Comparison of ENCODE assay signal across 8 mouse cellular contexts in the genomic region with DNA sequence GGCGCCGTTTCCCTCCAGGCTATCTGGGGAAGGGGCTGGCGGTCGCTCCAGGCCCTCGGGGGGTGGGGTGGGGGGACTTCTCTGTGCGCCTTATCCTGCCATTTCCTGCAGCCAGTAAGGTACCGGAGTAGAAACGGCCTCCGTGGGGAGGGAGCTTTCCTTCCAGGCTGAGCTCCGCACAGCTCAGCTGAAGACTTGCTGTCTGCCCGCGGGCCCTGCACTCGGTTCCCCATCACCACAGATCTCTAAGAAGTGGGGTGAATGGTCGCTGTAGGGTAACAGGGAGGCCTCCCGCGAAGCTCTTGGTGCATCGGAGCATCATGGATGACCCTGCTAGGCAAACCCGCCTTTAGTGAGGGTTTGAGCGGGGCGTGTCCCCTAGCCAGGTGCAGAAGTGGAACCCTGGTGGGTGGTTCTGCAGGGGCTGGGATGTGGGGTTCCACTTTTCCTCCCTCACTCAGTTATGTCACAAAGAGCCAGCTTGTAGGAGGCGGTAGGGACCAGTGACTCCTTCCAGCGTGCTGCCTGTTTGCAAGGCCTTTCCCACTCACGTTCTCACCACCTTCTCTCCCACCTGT. TPM values are rescaled to one million over a fixed set of nuclear protein-coding genes. Genes with fewer than 3 reads are reported as not detected.
DNase-seq lines count a peak whose midpoint lies in the region; ATAC-seq and TF ChIP-seq lines count a peak whose summit lies in the region.

No protein-coding gene starts in this region.

- no peak for TF ChIP-seq POLR2A in cerebellum, adult 2 months (IDR thresholded peaks at IDR 0.05; ENCODE audit: borderline replicate concordance, insufficient read depth, low read length)

- peak overlapping the region; percentile 36 for H3K4me3 ChIP-seq in cerebellum, adult 2 months (replicated peaks; ENCODE audit: insufficient read depth, low read depth, low read length)
- peak overlapping the region; percentile 51 for H3K4me3 ChIP-seq in limb, embryonic 11.5 days (ENCODE audit: low read depth, low read length)

- peak overlapping the region; percentile 96 for H3K4me2 ChIP-seq in limb, embryonic 11.5 days (ENCODE audit: low read depth, severe bottlenecking)

- no peak for TF ChIP-seq CTCF in cerebellum, adult 2 months (IDR thresholded peaks at IDR 0.05; ENCODE audit: borderline replicate concordance, insufficient read depth, low read depth, low read length)

- ATAC-seq in limb, embryonic 11.5 days (ENCODE audit: insufficient number of reproducible peaks, low FRiP score, low TSS enrichment, low read depth): no peak

- WGBS in cerebellum, adult 2 months: 22% methylated on average over 23 of the region's 23 CpGs
- 11% methylated on average over 23 of the region's 23 CpGs for WGBS in limb, embryonic 11.5 days

- H3K9ac ChIP-seq in limb, embryonic 11.5 days (ENCODE audit: low read length): peak overlapping the region; percentile 32; the same call in 1 of the 2 replicates

- no peaks in the 10 kb centered on the region for H3K9me3 ChIP-seq in limb, embryonic 11.5 days (ENCODE audit: control insufficient read depth, low read length)

- H3K27ac ChIP-seq in cerebellum, adult 2 months (ENCODE audit: insufficient read depth, low read length): peak overlapping the region; percentile 33; the same call in 1 of the 2 replicates
- no peak overlapping the region for H3K27ac ChIP-seq in limb, embryonic 11.5 days (replicated peaks; ENCODE audit: low read depth, low read length)

- no peaks in the 10 kb centered on the region; the same call in 1 of the 2 replicates for H3K27me3 ChIP-seq in cerebellum, adult 2 months (ENCODE audit: control insufficient read depth, insufficient read depth, low read length)
- H3K27me3 ChIP-seq in limb, embryonic 11.5 days (ENCODE audit: control insufficient read depth, insufficient read depth, low read length): peaks cover 43% of the 10 kb centered on the region
- H3K27me3 ChIP-seq in splenic B cell, adult 2 months (ENCODE audit: control insufficient read depth, insufficient read depth, low read length, poor library complexity, severe bottlenecking): no peaks in the 10 kb centered on the region

- H3K36me3 ChIP-seq in limb, embryonic 11.5 days (ENCODE audit: control insufficient read depth, insufficient read depth, low read length): no peaks in the 10 kb centered on the region
- no peaks in the 10 kb centered on the region for H3K36me3 ChIP-seq in splenic B cell, adult 2 months (ENCODE audit: control insufficient read depth, insufficient read depth, low read length, poor library complexity, severe bottlenecking)

- H3K4me1 ChIP-seq in cerebellum, adult 2 months (ENCODE audit: control insufficient read depth, insufficient read depth, low read length): no peaks in the 10 kb centered on the region; the same call in 1 of the 2 replicates
- peaks cover 19% of the 10 kb centered on the region for H3K4me1 ChIP-seq in limb, embryonic 11.5 days (ENCODE audit: control insufficient read depth, insufficient read depth, low read length)

- DNase-seq in cerebellum, adult 2 months: no peak
- no peak for DNase-seq in cerebellum, adult 9-11 months
- peak; percentile 57 for DNase-seq in right cerebral cortex, adult 18-20 months
- DNase-seq in right cerebral cortex, postnatal 4 days: no peak
- DNase-seq in limb, embryonic 11.5 days (ENCODE audit: low spot score): no peak
- peak; percentile 61 for DNase-seq in splenic B cell, adult 2 months (ENCODE audit: low read depth, low spot score)
- no peak for DNase-seq in retina, postnatal 1 day
- DNase-seq in gastrocnemius, adult 18-20 months (ENCODE audit: low spot score): no peak

RNA-seq across cellular contexts. Expression of a gene that starts 3.3 kb away (rescaled TPM):
- polyA plus RNA-seq in cerebellum, adult 2 months (2012; rRNA removed): 59.8 and 65.2 TPM in 2 replicates
- 4.1 and 4.6 TPM in 2 replicates for polyA plus RNA-seq in limb, embryonic 11.5 days (2014; fragmentation: Nextera tagmentation; extraction: Ambion mirVana)
- total RNA-seq in gastrocnemius, adult 18-20 months (2021): 1 to 10 TPM; 2.3 to 4.4 TPM

RNA-seq across cellular contexts. Expression of a gene that starts 43.8 kb away (rescaled TPM):
- polyA plus RNA-seq in cerebellum, adult 2 months (2012; rRNA removed): 7.2 and 7.5 TPM in 2 replicates
- polyA plus RNA-seq in limb, embryonic 11.5 days (2014; fragmentation: Nextera tagmentation; extraction: Ambion mirVana): 16.4 and 20.6 TPM in 2 replicates
- 1 to 10 TPM; 3.8 to 4.0 TPM for total RNA-seq in gastrocnemius, adult 18-20 months (2021)

RNA-seq across cellular contexts. Expression of a gene that starts 58.0 kb away (rescaled TPM):
- polyA plus RNA-seq in cerebellum, adult 2 months (2012; rRNA removed): 218 TPM in 2 replicates
- not detected in 2 replicates for polyA plus RNA-seq in limb, embryonic 11.5 days (2014; fragmentation: Nextera tagmentation; extraction: Ambion mirVana)
- not detected for total RNA-seq in gastrocnemius, adult 18-20 months (2021)

Comparison
In these comparisons a context has a peak if more than half of its experiments do, and no peak if none do; other contexts are left out.
1. DNase-seq: peak in right cerebral cortex, adult 18-20 months (single experiment) and splenic B cell, adult 2 months (single experiment); none in cerebellum, adult 2 months (0 of 2), cerebellum, adult 9-11 months (single experiment), right cerebral cortex, postnatal 4 days (single experiment), limb, embryonic 11.5 days (single experiment), retina, postnatal 1 day (single experiment) and gastrocnemius, adult 18-20 months (single experiment).
2. RNA of a gene that starts 3.3 kb away (polyA plus RNA-seq): 59.8 to 65.2 TPM in cerebellum, adult 2 months; 4.1 to 4.6 TPM in limb, embryonic 11.5 days; every median in the first group is over 10 times any median in the second.
3. RNA of a gene that starts 58.0 kb away (polyA plus RNA-seq): 218 TPM in cerebellum, adult 2 months; not detected in limb, embryonic 11.5 days; every median in the first group is over 100 times any median in the second.